Mouse (Mus musculus): ENCODE results near the gene Agap1. TPM values are rescaled to one million over a fixed set of nuclear protein-coding genes. Genes with fewer than 3 reads are reported as not detected.

Gene Agap1
- polyA plus RNA-seq, 1 experiment from 2014 or later: 8.5 TPM

- 42% methylated on average over 11 of the region's 11 CpGs for WGBS
- DNase-seq (ENCODE audit: low spot score): no peak
Measured at GRCm38 (mm10) chr1:89899761-89900445, 445.3 kb downstream of the Agap1 start.

GRCm38 (mm10) chr1:89901381-89901780, 446.8 kb downstream of the Agap1 start:
- whole genome bisulfite sequencing: 81% methylated on average over 4 of the region's 4 CpGs

More at GRCm38 (mm10) chr1:89899761-89900445, 445.3 kb downstream of the Agap1 start:
- no peak overlapping the region for H3K27ac ChIP-seq
- no peak overlapping the region for H3K4me2 ChIP-seq (ENCODE audit: low read length)
- H3K4me1 ChIP-seq (replicated peaks; ENCODE audit: insufficient read depth, low read length): no peaks in the 10 kb centered on the region
- H3K4me3 ChIP-seq (replicated peaks; ENCODE audit: low read depth, low read length): no peak overlapping the region
- H3K27me3 ChIP-seq (ENCODE audit: insufficient read depth, low read length): no peaks in the 10 kb centered on the region
- no peak for ATAC-seq (replicated peaks; ENCODE audit: low FRiP score, low read depth)
- H3K9me3 ChIP-seq (replicated peaks; ENCODE audit: low read length): no peaks in the 10 kb centered on the region
- no peak for TF ChIP-seq CTCF (IDR thresholded peaks at IDR 0.05; ENCODE audit: low read depth)
- no peak overlapping the region for H3K9ac ChIP-seq (ENCODE audit: low read depth, low read length)
- no peaks in the 10 kb centered on the region for H3K36me3 ChIP-seq (ENCODE audit: insufficient read depth, low read length)

GRCm38 (mm10) chr1:89902236-89902635, 447.6 kb downstream of the Agap1 start:
- no peak overlapping the region for H3K4me2 ChIP-seq (ENCODE audit: low read length)
- no peaks in the 10 kb centered on the region for H3K4me1 ChIP-seq (replicated peaks; ENCODE audit: insufficient read depth, low read length)
- no peak overlapping the region for H3K9ac ChIP-seq (ENCODE audit: low read depth, low read length)
- no peak for TF ChIP-seq CTCF (IDR thresholded peaks at IDR 0.05; ENCODE audit: low read depth)
- 91% methylated on average over 2 of the region's 2 CpGs for WGBS
- no peak overlapping the region for H3K4me3 ChIP-seq (replicated peaks; ENCODE audit: low read depth, low read length)
- no peaks in the 10 kb centered on the region for H3K9me3 ChIP-seq (replicated peaks; ENCODE audit: low read length)
- DNase-seq (ENCODE audit: low spot score): no peak
- H3K27ac ChIP-seq: no peak overlapping the region
- no peaks in the 10 kb centered on the region for H3K36me3 ChIP-seq (ENCODE audit: insufficient read depth, low read length)
- ATAC-seq (replicated peaks; ENCODE audit: low FRiP score, low read depth): no peak
- no peaks in the 10 kb centered on the region for H3K27me3 ChIP-seq (ENCODE audit: insufficient read depth, low read length)

More at GRCm38 (mm10) chr1:89901381-89901780, 446.8 kb downstream of the Agap1 start:
- DNase-seq (ENCODE audit: low spot score): no peak
- Histone ChIP-seq H3K9me3 (replicated peaks; ENCODE audit: low read length) (no peaks in the 10 kb centered on the region), H3K27ac (no peak overlapping the region), H3K9ac (ENCODE audit: low read depth, low read length) (no peak overlapping the region), H3K27me3 (ENCODE audit: insufficient read depth, low read length) (no peaks in the 10 kb centered on the region), H3K4me2 (ENCODE audit: low read length) (no peak overlapping the region), H3K36me3 (ENCODE audit: insufficient read depth, low read length) (no peaks in the 10 kb centered on the region), H3K4me3 (replicated peaks; ENCODE audit: low read depth, low read length) (no peak overlapping the region), H3K4me1 (replicated peaks; ENCODE audit: insufficient read depth, low read length) (no peaks in the 10 kb centered on the region)
- TF ChIP-seq CTCF (IDR thresholded peaks at IDR 0.05; ENCODE audit: low read depth): no peak
- no peak for ATAC-seq (replicated peaks; ENCODE audit: low FRiP score, low read depth)

GRCm38 (mm10) chr1:89902641-89903040, 448.0 kb downstream of the Agap1 start:
- DNase-seq (ENCODE audit: low spot score) (no peak), ATAC-seq (replicated peaks; ENCODE audit: low FRiP score, low read depth) (no peak)
- H3K4me2 ChIP-seq (ENCODE audit: low read length): no peak overlapping the region
- no peaks in the 10 kb centered on the region for H3K4me1 ChIP-seq (replicated peaks; ENCODE audit: insufficient read depth, low read length)
- no peaks in the 10 kb centered on the region for H3K9me3 ChIP-seq (replicated peaks; ENCODE audit: low read length)
- 69% methylated on average over 1 of the region's 1 CpGs for WGBS
- TF ChIP-seq CTCF (IDR thresholded peaks at IDR 0.05; ENCODE audit: low read depth): no peak
- H3K36me3 ChIP-seq (ENCODE audit: insufficient read depth, low read length): no peaks in the 10 kb centered on the region
- no peak overlapping the region for H3K9ac ChIP-seq (ENCODE audit: low read depth, low read length)
- H3K4me3 ChIP-seq (replicated peaks; ENCODE audit: low read depth, low read length): no peak overlapping the region
- H3K27ac ChIP-seq: no peak overlapping the region
- no peaks in the 10 kb centered on the region for H3K27me3 ChIP-seq (ENCODE audit: insufficient read depth, low read length)

GRCm38 (mm10) chr1:89909796-89910195, 455.2 kb downstream of the Agap1 start:
- DNase-seq (ENCODE audit: low spot score): no peak
- no peak for TF ChIP-seq CTCF (IDR thresholded peaks at IDR 0.05; ENCODE audit: low read depth)
- Histone ChIP-seq H3K4me1 (replicated peaks; ENCODE audit: insufficient read depth, low read length) (no peaks in the 10 kb centered on the region), H3K27ac (no peak overlapping the region), H3K4me2 (ENCODE audit: low read length) (no peak overlapping the region), H3K36me3 (ENCODE audit: insufficient read depth, low read length) (no peaks in the 10 kb centered on the region), H3K9me3 (replicated peaks; ENCODE audit: low read length) (no peaks in the 10 kb centered on the region), H3K27me3 (ENCODE audit: insufficient read depth, low read length) (no peaks in the 10 kb centered on the region), H3K4me3 (replicated peaks; ENCODE audit: low read depth, low read length) (no peak overlapping the region), H3K9ac (ENCODE audit: low read depth, low read length) (no peak overlapping the region)
- ATAC-seq (replicated peaks; ENCODE audit: low FRiP score, low read depth): no peak
- 83% methylated on average over 8 of the region's 8 CpGs for WGBS

GRCm38 (mm10) chr1:89912392-89912791, 457.8 kb downstream of the Agap1 start:
- Histone ChIP-seq H3K9ac (ENCODE audit: low read depth, low read length) (no peak overlapping the region), H3K27me3 (ENCODE audit: insufficient read depth, low read length) (0 out of 2 replicates have a peak, but pooled peaks cover 2% of the 10 kb centered on the region), H3K4me2 (ENCODE audit: low read length) (no peak overlapping the region), H3K27ac (no peak overlapping the region), H3K36me3 (ENCODE audit: insufficient read depth, low read length) (no peaks in the 10 kb centered on the region), H3K9me3 (replicated peaks; ENCODE audit: low read length) (no peaks in the 10 kb centered on the region), H3K4me3 (replicated peaks; ENCODE audit: low read depth, low read length) (no peak overlapping the region), H3K4me1 (replicated peaks; ENCODE audit: insufficient read depth, low read length) (no peaks in the 10 kb centered on the region)
- 29% methylated on average over 5 of the region's 5 CpGs for whole genome bisulfite sequencing
- ATAC-seq (replicated peaks; ENCODE audit: low FRiP score, low read depth) (no peak), DNase-seq (ENCODE audit: low spot score) (no peak)
- no peak for TF ChIP-seq CTCF (IDR thresholded peaks at IDR 0.05; ENCODE audit: low read depth)

Measured in kidney, postnatal 0 days (tissue).